Mouse (Mus musculus): ENCODE data around the gene Ppp2r5d.

DNA sequence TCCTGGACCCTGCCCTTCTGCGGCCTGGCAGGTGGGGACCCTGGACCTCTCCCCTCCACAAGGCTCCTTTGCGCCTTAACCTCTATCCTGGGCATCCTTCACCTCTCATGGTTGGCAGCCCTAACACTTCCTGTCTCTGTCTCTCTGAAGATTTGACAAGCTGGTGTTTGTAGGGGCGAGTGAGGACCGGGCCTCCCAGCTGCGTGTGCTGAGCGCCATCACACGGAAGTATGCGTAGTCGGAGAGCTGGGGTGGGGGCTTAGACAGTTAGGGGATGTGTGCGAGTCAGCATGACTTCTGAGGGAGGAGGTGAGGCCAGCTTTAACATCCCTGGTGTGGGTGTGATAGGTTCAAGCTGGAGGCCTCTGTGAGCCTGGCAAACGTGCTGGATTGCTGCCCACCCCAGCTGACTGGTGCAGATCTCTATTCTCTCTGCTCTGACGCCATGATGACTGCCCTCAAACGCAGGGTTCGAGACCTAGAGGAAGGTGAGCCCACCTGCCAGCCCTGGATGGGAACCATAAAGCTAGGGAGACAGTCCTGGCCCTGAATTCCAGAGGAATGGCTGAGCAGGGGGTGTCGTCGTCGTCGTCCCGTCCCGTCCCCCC, 19.7 kb upstream of the Ppp2r5d start:
- TF ChIP-seq ZNF384 (IDR thresholded peaks at IDR 0.05; ENCODE audit: low read depth, low read length) (no peak), HCFC1 (IDR thresholded peaks at IDR 0.05; ENCODE audit: borderline replicate concordance, insufficient read depth, low read length) (no peak), CHD2 (IDR thresholded peaks at IDR 0.05; ENCODE audit: low read depth, low read length) (no peak), ZC3H11A (IDR thresholded peaks at IDR 0.05; ENCODE audit: borderline replicate concordance, low read depth, low read length) (no peak)

All from ES-E14 (cell line).